Mouse (Mus musculus): ENCODE measurements around the gene St8sia1.

DNA sequence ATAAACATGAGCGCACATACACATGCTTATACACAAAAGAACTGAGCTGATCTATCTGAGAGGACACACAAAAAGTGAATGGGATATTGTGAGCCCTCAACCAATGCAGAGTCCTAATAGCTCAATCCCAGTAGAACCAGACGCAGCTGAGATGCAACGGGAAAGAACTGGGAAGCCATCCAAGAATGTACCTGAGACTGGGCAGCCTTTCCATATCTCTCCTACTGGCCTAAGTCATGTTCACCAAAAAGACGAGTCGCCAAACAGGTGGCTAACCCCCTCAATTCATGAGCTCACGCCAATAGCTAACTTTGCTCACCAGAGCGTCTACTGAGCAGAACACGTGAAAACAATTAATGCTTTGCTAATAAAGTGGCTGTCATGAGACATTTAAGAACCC is 20.8 kb downstream of the St8sia1 start:
- TF ChIP-seq POLR2A (IDR thresholded peaks at IDR 0.05; ENCODE audit: control insufficient read depth, low read depth, low read length) = no peak
- TF ChIP-seq CTCF (IDR thresholded peaks at IDR 0.05; ENCODE audit: control insufficient read depth, insufficient read depth, insufficient replicate concordance, low read depth, low read length) = no peak
